Mouse (Mus musculus) urinary bladder, postnatal 14 days (tissue): ENCODE data around the gene Hkdc1.

Experiments
- DNase-seq: peaks from one replicate; pipeline ENCODE4 v3.0.0; 2021; ENCODE audit warnings: low spot score

Hkdc1 gene

DNA sequence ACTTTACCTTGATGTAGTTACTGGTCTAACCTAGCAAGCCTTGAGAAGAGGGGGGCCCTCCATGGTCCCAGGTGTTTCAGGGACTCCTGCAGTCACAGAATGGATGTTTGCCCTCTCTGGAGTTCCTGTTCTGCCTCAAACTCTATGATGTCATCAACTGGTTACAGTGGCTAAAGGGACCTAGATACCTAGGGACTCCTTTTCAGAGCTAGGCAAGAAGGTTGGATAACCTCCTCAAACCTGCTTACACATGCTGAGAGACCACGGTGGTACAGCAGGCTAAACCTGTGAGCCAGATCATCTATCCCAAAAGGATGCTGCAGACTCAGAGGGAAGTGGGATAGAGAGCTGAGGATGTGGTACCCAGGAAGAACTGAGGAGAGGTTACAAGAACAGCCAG is 42.5 kb downstream of the Hkdc1 start, which contains the start of gene Hk1:
Gene Hk1, minus strand, starts transcription at position 101 of the 400 bp plus-strand sequence.
- no peak for DNase-seq

DNA sequence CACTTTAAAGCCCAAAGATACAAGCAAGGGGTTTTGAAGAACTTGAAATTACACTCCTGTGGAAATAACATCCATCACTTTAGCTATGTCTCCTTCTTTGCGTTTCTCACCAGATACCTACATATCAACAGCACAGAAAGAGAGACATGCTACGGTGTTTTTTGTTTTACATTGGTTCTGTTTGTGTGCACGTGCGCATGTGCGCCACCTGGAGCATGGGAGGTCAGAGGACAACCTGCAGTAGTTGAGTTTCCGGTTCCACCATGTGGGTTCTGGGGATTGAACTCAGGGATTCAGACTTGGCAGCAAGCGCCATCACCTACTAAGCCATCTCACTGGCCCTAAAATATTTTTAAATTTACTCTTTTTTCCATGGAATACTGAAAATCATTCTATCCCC is 63.5 kb downstream of the Hkdc1 start:
- no peak for DNase-seq

DNA sequence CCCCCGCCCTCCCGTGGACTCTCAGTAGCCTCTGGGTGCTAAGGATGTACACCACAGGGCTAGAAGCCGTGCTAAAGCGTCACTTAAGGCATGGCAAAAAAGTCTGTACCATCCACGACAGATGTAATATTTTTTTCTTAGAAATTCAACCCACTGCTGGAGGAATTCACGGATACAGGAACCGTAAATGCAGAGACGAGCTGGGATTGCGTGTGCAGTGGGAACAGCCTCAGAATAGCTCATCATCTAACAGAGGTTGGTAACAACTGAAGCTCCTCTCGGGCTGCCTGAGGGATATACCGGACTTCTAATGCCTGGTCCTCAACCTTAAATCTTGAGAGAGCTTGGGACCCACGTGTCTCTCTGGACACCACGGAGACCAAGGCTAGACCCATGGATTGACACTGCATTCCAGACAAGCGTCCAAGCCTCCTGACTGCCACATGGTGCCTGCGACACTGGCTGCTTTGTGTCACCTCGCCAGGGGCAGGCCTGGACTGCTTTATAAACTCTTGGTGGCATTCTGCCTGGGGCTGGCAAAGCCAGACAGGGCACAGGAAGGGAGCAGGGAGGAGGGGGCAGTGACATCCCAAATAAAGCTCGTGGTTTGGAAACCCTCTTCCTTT is 66.1 kb downstream of the Hkdc1 start:
- DNase-seq, result no peak

DNA sequence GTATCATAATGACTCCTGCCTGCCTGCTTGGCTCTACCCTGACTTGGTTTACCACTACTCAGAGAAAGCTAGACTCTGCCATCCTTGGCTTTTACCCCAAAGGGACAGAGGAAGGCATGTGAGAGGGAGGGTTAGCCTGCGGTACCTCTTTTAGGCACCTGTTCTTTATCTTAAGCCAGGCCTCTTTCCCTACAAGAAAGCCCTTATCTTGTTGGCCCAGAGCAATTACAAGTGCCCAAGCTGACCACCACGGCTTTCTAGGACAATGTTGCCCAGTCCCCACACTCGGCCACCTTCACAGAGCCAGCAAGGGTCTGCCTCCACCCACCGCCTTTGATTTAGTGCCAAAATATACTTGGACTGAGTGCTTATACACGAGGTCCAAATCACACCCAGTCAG is 77.1 kb downstream of the Hkdc1 start:
- DNase-seq, result no peak

DNA sequence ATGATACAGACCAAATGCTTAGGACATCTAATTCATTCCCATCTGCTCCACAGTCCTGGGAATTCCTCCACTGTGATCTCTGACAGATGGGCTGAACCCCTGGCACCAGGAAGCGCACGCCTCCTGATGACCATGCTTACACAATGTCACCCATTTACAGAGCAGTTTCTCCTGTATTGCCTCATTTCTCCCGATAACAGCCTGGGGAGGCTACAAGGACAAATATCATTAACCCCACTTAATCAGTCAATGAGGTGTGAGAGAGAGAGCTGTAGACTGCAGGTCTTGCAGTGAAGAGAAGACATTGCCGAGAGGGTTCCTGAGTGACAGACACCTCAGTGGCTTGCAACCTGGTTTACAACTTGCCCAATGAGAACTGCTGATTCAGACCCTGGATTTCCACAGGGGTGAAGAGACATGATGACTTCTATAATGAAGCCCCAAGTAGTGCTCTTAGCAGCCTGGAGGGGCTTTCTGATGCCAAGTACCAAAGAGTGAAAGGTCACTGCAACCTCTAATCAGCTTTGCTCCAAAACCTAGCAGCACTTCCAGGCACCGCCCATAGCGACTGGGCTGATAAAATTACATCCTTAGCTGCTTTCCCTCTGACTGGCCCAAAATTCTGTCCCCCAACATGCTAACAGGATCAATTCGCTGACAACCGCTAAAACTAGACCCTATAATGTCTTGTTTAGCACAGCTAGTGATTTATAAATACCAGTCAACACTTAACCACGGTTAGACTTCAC is 78.1 kb downstream of the Hkdc1 start:
- DNase-seq, result no peak

DNA sequence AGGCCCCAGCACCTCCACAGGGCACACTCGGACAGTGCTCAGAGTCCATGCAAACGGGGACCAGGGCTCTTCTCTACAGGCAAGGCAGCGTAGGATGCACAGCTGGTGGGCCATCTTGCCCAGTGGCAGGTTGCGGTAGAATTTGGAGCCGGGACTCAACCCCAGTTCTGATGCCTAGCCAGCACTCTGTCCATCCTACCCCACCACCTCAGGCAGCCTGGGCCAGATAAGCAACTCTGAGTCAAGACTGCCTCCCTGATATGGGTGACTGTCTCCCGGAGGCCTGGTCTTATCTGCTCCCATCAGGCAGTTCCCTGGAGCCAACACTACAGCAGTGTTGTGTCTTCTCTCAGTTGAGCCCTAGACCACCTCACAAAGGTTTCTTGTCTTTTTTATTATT is 79.8 kb downstream of the Hkdc1 start:
- DNase-seq, result no peak

DNA sequence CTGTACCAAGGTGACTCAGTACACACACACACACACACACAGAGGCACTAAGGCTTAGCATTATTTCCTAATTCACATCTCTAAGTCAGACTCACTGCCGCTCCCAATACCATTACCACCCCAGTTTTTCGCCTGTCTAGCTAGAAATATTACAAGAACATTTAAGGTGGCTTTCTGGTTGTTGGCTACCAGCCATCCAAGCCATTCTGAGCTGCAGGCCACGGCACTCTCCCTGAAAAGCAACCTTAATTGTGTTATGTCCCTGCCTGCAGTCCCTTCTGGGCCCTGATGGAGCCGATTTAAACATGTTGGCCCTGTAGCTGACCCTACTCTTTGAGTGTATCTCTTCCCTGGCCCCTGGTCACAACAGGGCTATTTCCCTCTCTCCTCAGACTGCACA is 80.3 kb downstream of the Hkdc1 start:
- no peak for DNase-seq

DNA sequence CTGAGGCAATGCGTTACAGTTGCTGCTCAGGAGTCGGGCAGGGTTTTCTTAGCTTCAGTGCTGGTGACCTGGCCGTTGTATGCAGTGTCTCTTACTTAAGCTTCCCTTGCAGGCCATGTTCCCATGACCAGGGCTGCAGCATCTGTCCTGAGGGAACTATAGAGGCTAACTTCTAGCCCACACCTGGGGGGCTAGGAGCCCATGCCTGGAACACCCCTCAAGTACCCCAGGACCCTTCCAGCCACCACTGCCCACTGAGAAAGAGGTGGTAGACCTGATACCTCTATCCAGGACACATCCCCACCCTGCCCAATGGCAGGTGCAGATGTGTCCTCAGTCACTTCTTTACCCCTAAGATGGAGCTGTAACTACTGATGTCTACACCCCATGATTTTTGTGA is 81.3 kb downstream of the Hkdc1 start:
- no peak for DNase-seq

DNA sequence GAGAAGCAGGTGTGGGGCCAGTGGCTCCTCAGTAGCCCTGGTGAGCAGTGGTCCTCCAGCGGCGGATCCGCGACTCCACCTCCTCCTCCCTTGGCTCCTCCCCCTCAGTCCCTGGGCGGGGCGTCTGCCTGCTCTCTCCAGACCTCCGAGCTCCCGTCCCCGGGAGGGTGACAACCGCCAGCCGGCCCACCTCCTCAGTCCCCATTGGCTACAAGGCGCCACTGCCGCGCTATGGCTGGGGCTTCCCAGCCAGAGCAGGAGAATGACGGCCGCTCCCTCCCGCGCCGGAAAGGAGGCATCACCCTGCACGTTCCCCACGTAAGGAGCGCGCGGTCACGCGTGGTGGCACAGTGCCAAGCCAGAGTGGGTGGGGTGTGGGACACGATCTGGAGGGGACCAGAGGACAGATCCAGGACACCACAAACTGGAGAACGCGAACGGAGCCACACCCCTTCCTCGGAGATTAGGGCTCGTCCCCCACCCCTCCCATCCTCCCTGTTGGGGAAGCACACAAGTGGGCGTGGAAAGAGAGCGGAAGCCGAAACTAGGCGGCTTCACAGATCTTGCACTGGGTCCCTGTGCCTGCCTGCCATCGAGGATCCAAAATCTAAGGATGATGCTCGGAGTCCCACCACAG is 82.1 kb downstream of the Hkdc1 start:
- DNase-seq, result peak; percentile 99

DNA sequence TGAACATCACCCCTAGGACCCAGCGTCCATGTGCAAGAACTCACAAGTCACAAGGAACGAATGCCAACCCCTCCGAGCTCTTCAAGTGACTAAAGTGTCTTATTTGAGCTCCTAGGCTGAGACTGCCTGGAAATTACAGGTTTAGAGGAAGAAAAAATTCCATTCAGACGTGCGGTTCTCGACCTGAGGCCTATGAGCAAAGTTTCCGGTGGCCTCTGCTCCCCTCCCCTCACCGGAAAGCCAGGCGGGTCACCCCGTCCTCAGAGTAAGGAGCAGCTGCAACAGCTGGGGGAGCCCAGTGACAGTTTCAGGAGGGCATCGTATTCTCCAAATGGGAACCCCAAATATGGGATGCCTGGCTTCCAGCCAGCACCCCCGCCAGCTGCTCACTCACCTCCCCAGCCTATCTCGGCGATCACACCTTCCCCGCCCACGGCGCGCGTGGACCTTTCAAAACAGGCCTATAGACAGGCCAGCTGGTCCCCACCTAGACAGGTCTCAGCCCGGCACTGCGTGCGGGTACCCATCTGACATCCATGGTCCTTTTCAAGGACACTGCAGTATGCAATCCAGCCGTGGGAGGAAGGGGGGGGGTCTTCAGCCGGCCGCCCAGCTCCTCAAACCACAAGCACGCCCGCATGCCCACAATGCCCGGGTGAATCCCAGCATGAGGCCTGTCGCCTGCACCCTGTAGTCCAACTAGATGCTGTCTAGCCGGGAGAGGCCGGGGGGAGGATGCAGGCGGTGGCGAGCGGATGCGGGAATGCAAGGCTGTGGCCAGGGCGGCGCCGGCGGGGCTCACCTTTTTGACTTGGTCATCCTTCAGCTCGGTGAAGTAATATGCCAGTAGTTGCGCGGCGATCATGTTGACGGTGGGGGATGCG is 82.8 kb downstream of the Hkdc1 start:
- DNase-seq, result peak; percentile 38

DNA sequence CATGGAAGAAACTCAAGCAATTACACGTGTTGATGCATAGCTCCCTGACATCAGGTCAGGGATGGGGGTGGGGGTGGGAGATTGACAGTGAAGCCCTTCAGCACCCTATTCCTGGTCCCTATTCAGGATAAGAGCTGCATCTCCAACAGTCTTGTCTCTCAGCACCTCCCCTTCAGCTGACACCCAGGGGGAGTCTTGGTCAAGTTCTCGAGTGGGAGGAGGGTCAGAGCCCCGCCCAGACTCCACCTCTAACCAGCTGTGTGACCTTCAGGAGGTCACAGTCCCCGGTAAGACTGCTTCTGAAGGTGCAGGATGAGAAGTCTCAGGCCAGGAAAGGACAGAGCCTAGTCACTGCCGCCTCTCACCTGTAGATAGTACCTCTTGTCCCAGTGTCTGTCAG is 83.7 kb downstream of the Hkdc1 start:
- no peak for DNase-seq

DNA sequence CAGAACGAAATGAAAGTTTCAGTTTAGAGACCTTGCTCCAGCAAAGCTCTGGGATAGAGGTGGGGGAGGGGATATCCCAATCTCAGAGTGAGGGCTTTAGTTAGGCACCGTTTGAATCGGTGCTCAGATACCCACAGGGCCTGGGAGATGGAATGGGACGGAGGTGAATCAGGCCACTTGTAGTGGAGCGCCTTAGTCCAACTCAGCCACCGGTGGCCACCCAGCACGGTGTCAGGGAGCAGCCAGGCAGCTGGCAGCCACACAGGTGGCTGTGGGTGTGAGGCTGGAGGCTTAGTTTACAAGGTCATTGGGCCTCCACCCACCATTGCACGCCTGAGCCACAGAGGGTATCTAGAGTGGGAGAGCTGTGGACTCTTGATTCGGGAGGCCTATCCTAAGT is 84.1 kb downstream of the Hkdc1 start:
- no peak for DNase-seq

DNA sequence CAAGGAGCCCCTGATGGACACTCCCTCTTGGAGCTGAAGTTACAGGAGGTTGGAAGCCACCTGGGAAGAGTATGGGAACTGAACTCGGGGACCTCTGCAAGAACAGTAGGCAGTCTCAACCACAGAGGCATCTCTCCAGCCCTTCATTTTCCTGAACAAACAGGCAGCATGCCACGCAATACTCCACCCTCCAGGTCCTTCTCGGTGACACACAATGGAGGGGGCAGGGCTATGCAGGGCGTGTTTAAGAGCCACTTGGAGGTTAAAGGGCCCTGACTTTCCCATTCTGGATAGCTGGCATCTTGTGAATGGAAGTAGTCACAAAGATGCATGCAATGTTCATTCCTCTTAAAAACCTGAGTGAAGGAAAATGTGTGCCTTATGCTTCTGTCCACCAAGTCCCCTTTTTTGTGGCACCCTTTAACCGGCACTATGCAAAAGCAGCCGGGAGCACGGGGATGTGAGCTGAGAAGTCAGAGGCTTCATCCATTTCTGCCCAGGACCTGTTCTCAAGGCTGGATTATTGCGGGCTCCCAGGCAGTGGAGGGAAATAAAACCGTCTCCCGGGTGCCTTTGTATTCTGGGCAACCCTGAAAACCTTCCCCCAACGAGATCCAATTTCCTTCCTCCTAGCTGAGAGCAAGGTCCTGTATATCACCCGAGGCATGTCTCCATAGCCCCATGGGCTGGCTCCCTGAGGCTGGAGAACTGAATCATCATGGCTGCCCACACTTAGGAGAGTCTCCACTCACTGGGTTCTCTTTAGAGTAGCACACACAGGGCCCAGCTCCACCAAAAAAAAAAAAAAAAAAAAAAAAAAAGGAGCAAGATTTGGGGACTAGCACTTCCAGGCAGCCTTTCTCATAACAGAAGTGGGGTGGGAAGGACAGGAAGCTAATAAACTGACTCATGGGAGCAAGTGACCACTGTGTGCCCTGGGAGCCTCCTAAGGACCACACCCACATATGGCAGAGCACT is 85.4 kb downstream of the Hkdc1 start:
- peak; percentile 56 for DNase-seq

DNA sequence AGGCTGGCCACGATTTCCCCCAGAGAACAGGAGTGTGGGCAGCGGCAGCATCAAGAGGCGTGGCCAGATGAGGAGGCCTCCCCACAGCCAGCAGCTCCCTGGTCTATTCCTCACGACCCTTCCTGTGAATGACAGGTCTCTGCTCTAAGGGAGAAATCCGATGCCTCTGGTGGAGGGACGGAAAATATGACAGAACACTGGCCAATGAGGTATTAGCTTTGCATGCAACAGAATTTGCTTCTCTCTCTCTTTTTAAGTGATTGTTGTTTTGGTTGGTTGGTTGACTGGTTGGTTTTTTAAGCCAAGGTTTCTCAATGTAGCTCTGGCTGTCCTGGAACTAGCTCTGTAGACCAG is 86.9 kb downstream of the Hkdc1 start:
- DNase-seq, result no peak

DNA sequence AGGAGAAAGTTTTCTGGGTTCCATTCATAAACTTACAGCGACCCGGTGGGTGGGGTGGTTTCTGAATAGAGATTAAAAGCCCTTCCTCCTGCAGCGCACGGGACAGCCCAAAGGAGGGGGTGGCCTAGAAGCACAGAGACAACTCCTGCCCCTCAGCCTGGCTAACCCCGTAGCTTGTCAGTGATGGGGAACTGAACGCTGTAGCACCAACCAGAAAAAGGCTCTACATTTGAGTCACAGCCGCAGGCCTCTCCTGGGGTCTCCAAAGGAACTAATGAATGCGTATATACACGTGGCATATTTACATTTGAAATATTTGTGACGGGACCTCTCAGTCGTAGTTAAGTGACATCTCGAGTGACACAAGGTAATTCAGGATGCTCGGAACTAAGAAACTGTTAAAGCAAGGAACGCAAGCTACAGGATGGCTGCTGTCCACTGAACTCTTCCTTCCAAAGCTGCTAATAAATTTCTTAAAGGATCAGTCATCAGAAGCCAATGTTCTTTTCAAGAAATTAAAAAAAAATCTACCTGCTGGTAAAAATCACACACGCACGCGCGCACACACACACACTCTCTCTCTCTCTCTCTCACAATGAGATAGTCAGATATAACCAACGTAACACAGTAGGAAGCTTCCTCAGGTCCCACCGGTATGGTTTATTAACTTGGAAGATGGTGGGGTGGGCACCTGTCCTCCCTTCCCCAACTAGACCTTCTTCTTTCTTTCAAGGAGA is 87.4 kb downstream of the Hkdc1 start:
- no peak for DNase-seq

DNA sequence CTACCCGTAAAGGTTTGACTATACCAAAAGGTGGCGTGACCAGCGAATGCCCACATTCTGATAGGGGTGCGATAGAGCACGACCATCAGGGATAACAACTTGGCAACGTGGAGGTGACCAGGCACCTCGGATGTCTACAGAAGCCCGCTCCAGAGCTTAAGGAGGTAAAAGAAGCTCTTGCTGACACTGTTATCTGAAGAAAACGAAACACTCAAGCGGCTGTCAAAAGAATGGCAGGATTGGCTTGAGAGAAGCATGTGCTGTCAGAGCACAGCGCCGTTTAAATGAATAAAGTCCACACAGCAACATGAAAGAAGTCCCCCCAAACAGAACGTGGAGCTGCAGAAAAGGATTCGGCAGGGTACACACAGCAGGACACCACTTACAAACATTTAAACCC is 89.0 kb downstream of the Hkdc1 start:
- no peak for DNase-seq
